1 mouse cellular context compared by ENCODE assay signal in genomic region chr19:18692176-18692575, GRCm38 (mm10).
TF ChIP-seq lines count a peak whose summit lies in the region.

No protein-coding gene starts in this region.

TF ChIP-seq in MEL, 35 proteins besides CTCF, POLR2A, EP300 and RAD21 (continued from another document):
- no peak for TF ChIP-seq MAFK (IDR thresholded peaks at IDR 0.05; ENCODE audit: borderline replicate concordance, low read depth, low read length)
- peak; percentile 49; the same call in 1 of the 2 replicates for TF ChIP-seq SIN3A (IDR thresholded peaks at IDR 0.05; ENCODE audit: low read length)
- TF ChIP-seq ZKSCAN1 (IDR thresholded peaks at IDR 0.05; ENCODE audit: low read depth, low read length): no peak
- TF ChIP-seq MAX (IDR thresholded peaks at IDR 0.05; ENCODE audit: low read length): peak; percentile 52; the same call in 1 of the 2 replicates
- TF ChIP-seq MEF2A (IDR thresholded peaks at IDR 0.05; ENCODE audit: extremely low read depth, insufficient replicate concordance, low read depth, low read length, poor library complexity, severe bottlenecking): peak; percentile 70; the same call in 1 of the 2 replicates
- TF ChIP-seq TCF12 (IDR thresholded peaks at IDR 0.05; ENCODE audit: low read depth, low read length): peak; percentile 87
- no peak for TF ChIP-seq ZC3H11A (IDR thresholded peaks at IDR 0.05; ENCODE audit: low read depth, low read length)
- TF ChIP-seq BHLHE40 (IDR thresholded peaks at IDR 0.05; ENCODE audit: borderline replicate concordance, low read depth, low read length): no peak
- TF ChIP-seq USF1 (IDR thresholded peaks at IDR 0.05; ENCODE audit: low read depth, low read length): no peak
- no peak for TF ChIP-seq JUND (IDR thresholded peaks at IDR 0.05; ENCODE audit: low read depth, low read length)
- TF ChIP-seq GATA1 (IDR thresholded peaks at IDR 0.05; ENCODE audit: low read depth, low read length): peak; percentile 90
- no peak for TF ChIP-seq MYC (IDR thresholded peaks at IDR 0.05; ENCODE audit: low read depth, low read length)
- TF ChIP-seq ETS1 (IDR thresholded peaks at IDR 0.05; ENCODE audit: low read depth, low read length): peak; percentile 71
- TF ChIP-seq TBP (IDR thresholded peaks at IDR 0.05; ENCODE audit: low read depth, low read length): no peak
